Mouse (Mus musculus): ENCODE results near the gene Senp8.

GRCm38 (mm10) chr9:59751066-59751581 lies 614 bp upstream of the Senp8 start:
- TF ChIP-seq CTCF (IDR thresholded peaks at IDR 0.05; ENCODE audit: insufficient read depth, low read depth, low read length) = no peak
- no peak; the same call in 1 of the 2 replicates for TF ChIP-seq POLR2A (IDR thresholded peaks at IDR 0.05; ENCODE audit: insufficient read depth, low read depth, low read length)
